Mouse (Mus musculus) 416B (cell line): ENCODE results near the gene Rdh11.

ENCODE experiments used
- DNase-seq: peaks from one replicate; pipeline ENCODE4 v3.0.0; 2011; ENCODE audit warnings: low read depth

Gene Rdh11

GRCm38 (mm10) chr12:79139417-79139816 lies 52.7 kb downstream of the Rdh11 start:
- no peak for DNase-seq

- DNase-seq = no peak
Measured at GRCm38 (mm10) chr12:79138999-79139398, 53.1 kb downstream of the Rdh11 start.

- no peak for DNase-seq
Measured at GRCm38 (mm10) chr12:79136949-79137348, 55.1 kb downstream of the Rdh11 start.

- DNase-seq = peak; percentile 23
Measured at GRCm38 (mm10) chr12:79135105-79135504, 57.0 kb downstream of the Rdh11 start.

GRCm38 (mm10) chr12:79134676-79135075 lies 57.4 kb downstream of the Rdh11 start:
- DNase-seq = no peak

- DNase-seq = peak; percentile 93
Measured at GRCm38 (mm10) chr12:79131706-79132460, 60.2 kb downstream of the Rdh11 start.

- DNase-seq = no peak
Measured at GRCm38 (mm10) chr12:79131178-79131675, 60.9 kb downstream of the Rdh11 start.

- no peak for DNase-seq
Measured at GRCm38 (mm10) chr12:79130299-79131177, 61.6 kb downstream of the Rdh11 start, which contains the start of gene Arg2. Gene Arg2 (plus strand): TSS chr12:79130777.
